Mouse (Mus musculus) thymus, adult 2 months (tissue): ENCODE measurements at regions not wholly inside any gene's neighbourhood (a gene's known extent, or its start where the extent isn't known, plus 50 kb on each side); places are given as distances from the start of the nearest gene placed in this dataset.

Source experiments
- DNase-seq: peaks from one replicate; pipeline ENCODE4 v3.0.0; 2021
- H3K27ac ChIP-seq: fragments of 200-500 bp; 2 replicates; pipeline ENCODE4 v1.5.1; 2012; ENCODE audit warnings: low read length, control low read depth; ENCODE audit not compliant: control insufficient read depth, insufficient read depth
- H3K27me3 ChIP-seq: fragments of 200-500 bp; 2 replicates; pipeline ENCODE4 v1.6.1; 2012; ENCODE audit warnings: mild to moderate bottlenecking, low read length, moderate library complexity, mixed read lengths; ENCODE audit not compliant: control insufficient read depth, insufficient read depth
- H3K36me3 ChIP-seq: fragments of 200-500 bp; 2 replicates; pipeline ENCODE4 v1.6.1; 2012; ENCODE audit warnings: mild to moderate bottlenecking, low read length, moderate library complexity; ENCODE audit not compliant: control insufficient read depth, insufficient read depth
- H3K4me1 ChIP-seq: fragments of 200-500 bp; replicated peaks from 2 replicates; pipeline ENCODE4 v1.6.1; 2012; ENCODE audit warnings: low read length; ENCODE audit not compliant: control insufficient read depth, insufficient read depth
- H3K4me3 ChIP-seq: fragments of 200-500 bp; 2 replicates; pipeline ENCODE4 v1.5.1; 2012; ENCODE audit warnings: mild to moderate bottlenecking, low read length, control low read depth, moderate library complexity; ENCODE audit not compliant: control insufficient read depth, insufficient read depth
- CTCF ChIP-seq: fragments of 200-500 bp; IDR thresholded peaks from 2 replicates; pipeline ENCODE4 v1.5.1; 2012; ENCODE audit warnings: mild to moderate bottlenecking, control low read depth, low read length, moderate library complexity, borderline replicate concordance; ENCODE audit not compliant: control insufficient read depth, poor library complexity, insufficient read depth; ENCODE audit errors: extremely low read depth
- POLR2A ChIP-seq: fragments of 200-500 bp; IDR thresholded peaks from 2 replicates; pipeline ENCODE4 v1.6.1; 2012; ENCODE audit warnings: mild to moderate bottlenecking, low read length, control low read depth, moderate library complexity; ENCODE audit not compliant: control insufficient read depth, poor library complexity, insufficient read depth; ENCODE audit errors: extremely low read depth
- WGBS: fragments of 180-500 bp; shearing (Covaris S2); methylation state at CpG from one replicate; pipeline ENCODE4 v1.1.7; 2018; 5-methylcytosine and 5-hydroxymethylcytosine counted together

DNA sequence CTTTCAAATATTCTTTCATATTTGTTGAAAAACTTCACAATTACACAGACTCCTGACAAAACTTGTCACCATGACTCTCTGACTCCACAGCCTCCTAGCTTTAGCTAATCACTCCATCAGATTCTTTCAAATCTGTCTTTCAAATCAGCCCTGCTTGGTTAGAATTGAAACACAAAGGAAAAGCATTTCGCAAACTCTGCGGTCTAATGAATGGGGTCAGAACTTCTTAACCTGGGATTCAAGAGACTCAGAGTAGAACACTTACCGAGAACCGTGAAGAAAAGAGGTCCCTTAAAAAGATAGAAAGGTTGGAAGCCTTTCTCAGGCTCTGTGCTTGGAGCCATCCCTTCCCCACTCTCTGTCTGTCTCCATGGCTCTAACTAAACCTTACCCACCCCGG is 148.9 kb upstream of the Atp1b1 start:
- TF ChIP-seq POLR2A (no peak), CTCF (no peak)
- H3K4me3 ChIP-seq = no peak overlapping the region
- no peak for DNase-seq
- H3K36me3 ChIP-seq = no peaks in the 10 kb centered on the region
- H3K27ac ChIP-seq = no peak overlapping the region
- WGBS = 93% methylated on average over 5 of the region's 5 CpGs
- H3K4me1 ChIP-seq = no peaks in the 10 kb centered on the region
- H3K27me3 ChIP-seq = no peaks in the 10 kb centered on the region

- no peak for TF ChIP-seq CTCF
- TF ChIP-seq POLR2A = no peak
- DNase-seq = no peak
- Histone ChIP-seq H3K27ac (no peak overlapping the region), H3K36me3 (no peaks in the 10 kb centered on the region), H3K27me3 (no peaks in the 10 kb centered on the region), H3K4me3 (no peak overlapping the region), H3K4me1 (no peaks in the 10 kb centered on the region)
- 98% methylated on average over 8 of the region's 8 CpGs for WGBS
Measured at GRCm38 (mm10) chr1:164606141-164606754, 148.1 kb upstream of the Atp1b1 start.

GRCm38 (mm10) chr1:164603433-164603832 is 145.3 kb upstream of the Atp1b1 start:
- Histone ChIP-seq H3K27ac (no peak overlapping the region), H3K27me3 (no peaks in the 10 kb centered on the region), H3K36me3 (no peaks in the 10 kb centered on the region), H3K4me3 (no peak overlapping the region), H3K4me1 (no peaks in the 10 kb centered on the region)
- no peak for DNase-seq
- 89% methylated on average over 3 of the region's 3 CpGs for WGBS
- TF ChIP-seq CTCF (no peak), POLR2A (no peak)

GRCm38 (mm10) chr1:164602568-164602967 is 144.4 kb upstream of the Atp1b1 start:
- TF ChIP-seq POLR2A (no peak), CTCF (no peak)
- H3K27me3 ChIP-seq = no peaks in the 10 kb centered on the region
- 96% methylated on average over 5 of the region's 5 CpGs for WGBS
- no peak overlapping the region for H3K27ac ChIP-seq
- H3K4me3 ChIP-seq = no peak overlapping the region
- no peak for DNase-seq
- no peaks in the 10 kb centered on the region for H3K36me3 ChIP-seq
- no peaks in the 10 kb centered on the region for H3K4me1 ChIP-seq

DNA sequence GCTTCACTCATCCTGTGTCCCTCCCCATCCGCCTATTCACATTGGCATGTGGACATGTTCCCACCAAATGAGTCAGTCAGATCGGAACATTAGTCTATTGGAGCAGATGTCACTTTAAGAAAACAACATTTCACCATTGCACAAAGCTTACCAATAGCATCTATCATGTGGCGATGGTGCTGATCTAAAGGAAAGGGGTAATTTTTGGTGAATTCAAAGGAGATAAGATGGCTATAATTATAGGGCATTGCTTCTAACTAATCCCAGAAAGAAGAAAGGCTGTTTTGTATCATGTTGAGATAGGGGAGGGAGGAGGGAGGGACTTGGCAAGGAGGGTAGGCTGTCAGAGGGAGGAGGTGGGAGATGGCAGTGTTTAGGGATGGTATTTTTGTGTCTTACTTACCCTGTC is 132.1 kb upstream of the Atp1b1 start:
- Histone ChIP-seq H3K27ac (no peak overlapping the region), H3K4me3 (no peak overlapping the region), H3K36me3 (no peaks in the 10 kb centered on the region), H3K4me1 (peaks cover 8% of the 10 kb centered on the region), H3K27me3 (no peaks in the 10 kb centered on the region)
- DNase-seq = no peak
- TF ChIP-seq CTCF (no peak), POLR2A (no peak)
- WGBS = 97% methylated on average over 3 of the region's 3 CpGs

DNA sequence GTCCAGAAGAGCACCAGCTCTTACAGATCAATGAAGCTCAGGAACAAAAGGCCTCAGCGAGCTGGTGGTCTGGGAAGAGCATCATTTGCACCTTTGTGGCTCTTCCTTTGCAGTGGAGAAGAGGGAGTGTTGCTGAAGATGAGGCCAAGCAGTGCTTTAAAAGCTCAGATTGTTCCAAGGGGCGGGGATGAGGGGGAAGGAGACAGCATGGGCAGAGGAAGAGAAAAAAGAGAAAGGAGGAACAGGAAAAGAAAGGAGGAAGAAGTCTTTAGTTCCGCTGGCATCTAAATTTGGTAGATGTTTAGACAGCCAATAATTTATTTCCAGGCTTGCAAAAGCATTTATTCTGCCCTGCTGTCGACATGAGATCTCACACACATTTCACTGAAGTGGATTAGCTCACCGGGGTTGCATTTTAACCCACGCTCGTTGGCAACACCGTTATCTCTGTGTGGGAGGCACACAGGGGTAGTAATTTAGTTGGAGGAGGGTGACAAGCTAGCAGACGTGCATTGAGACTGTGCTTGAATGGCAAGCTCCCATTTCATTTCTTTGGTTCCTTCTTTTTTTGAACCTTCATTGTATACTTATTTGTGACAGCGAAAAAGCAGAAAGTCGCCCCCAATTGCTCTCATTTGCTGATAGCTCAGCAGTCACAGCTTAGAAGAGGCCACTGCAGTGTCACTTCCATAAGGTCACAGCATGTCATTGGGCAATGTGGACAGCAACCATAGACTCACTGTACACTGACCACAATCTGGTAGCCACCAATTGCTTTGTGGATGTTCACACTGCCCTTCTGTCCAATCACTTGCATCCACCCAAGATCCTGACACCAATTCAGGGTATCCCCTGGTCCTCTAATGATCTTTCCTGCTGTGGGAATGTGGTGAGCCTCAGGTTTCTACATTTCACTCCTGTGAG is 128.2 kb upstream of the Atp1b1 start:
- H3K4me1 ChIP-seq = peaks cover 8% of the 10 kb centered on the region
- 44% methylated on average over 11 of the region's 11 CpGs for WGBS
- H3K4me3 ChIP-seq = no peak overlapping the region
- H3K27me3 ChIP-seq = no peaks in the 10 kb centered on the region
- H3K36me3 ChIP-seq = no peaks in the 10 kb centered on the region
- no peak overlapping the region for H3K27ac ChIP-seq
- no peak for DNase-seq
- TF ChIP-seq POLR2A = no peak
- TF ChIP-seq CTCF = no peak
